In genomic region chr1:37890025-37890652, GRCm38 (mm10) we compare ENCODE assay signal across 8 mouse cellular contexts. TPM values are rescaled to one million over a fixed set of nuclear protein-coding genes. Genes with fewer than 3 reads are reported as not detected.
A peak's percentile ranks its signal among the peaks of the same experiment; 100 is the strongest.
DNase-seq lines count a peak whose midpoint lies in the region; ATAC-seq and TF ChIP-seq lines count a peak whose summit lies in the region.

Gene Mitd1 (minus strand): TSS chr1:37890411.
Gene Mrpl30 (plus strand): TSS chr1:37890477.

- no peak for TF ChIP-seq CTCF in CH12.LX (conservative IDR thresholded peaks at IDR 0.05 in 1 of 2, IDR thresholded peaks at IDR 0.05 in 1 of 2; ENCODE audit: low read depth in 2 of 2, low read length in 2 of 2)

- dilution Hi-C loops in CH12.LX (cut with MboI; ENCODE audit: extremely low pct_ligation_motif_present, extremely low pct_unique_long_range_greater_than_20kb, low sequenced_read_pairs) = no loop called here

- H3K9ac ChIP-seq in CH12.LX (ENCODE audit: insufficient read depth, low read depth) = peak within 1 kb of the TSS; percentile 80
- H3K9ac ChIP-seq in forebrain, embryonic 11.5 days (ENCODE audit: low read length) = peak within 1 kb of the TSS; percentile 72
- peak within 1 kb of the TSS; percentile 82 for H3K9ac ChIP-seq in heart, embryonic 16.5 days (ENCODE audit: low read length)
- peak within 1 kb of the TSS; percentile 72 for H3K9ac ChIP-seq in liver, embryonic 15.5 days
- peak within 1 kb of the TSS; percentile 66 for H3K9ac ChIP-seq in neural tube, embryonic 12.5 days

- DNase-seq in CH12.LX (ENCODE audit: extremely low read depth) = peak; percentile 93
- peak; percentile 92 for DNase-seq in c-Kit-positive CD71-positive TER-119-negative erythroid progenitor cells, embryonic 14.5 days (ENCODE audit: low read depth)
- peak; percentile 92 for DNase-seq in forebrain, embryonic 11.5 days (ENCODE audit: low spot score)
- DNase-seq in kidney, postnatal 36 days = peak; percentile 92 to 94
- peak; percentile 88 for DNase-seq in telencephalon, adult 2 months (ENCODE audit: low read depth, low spot score)

- peak; percentile 82 for TF ChIP-seq POLR2A in CH12.LX (IDR thresholded peaks at IDR 0.05; ENCODE audit: low read depth, low read length)

- H3K4me1 ChIP-seq in CH12.LX (ENCODE audit: control insufficient read depth in 1 of 2, insufficient read depth in 2 of 2) = peaks cover 8 to 37% of the 10 kb centered on the region in 2 experiments
- peaks cover 11% of the 10 kb centered on the region; the same call in 1 of the 2 replicates for H3K4me1 ChIP-seq in forebrain, embryonic 11.5 days (replicated peaks; ENCODE audit: control insufficient read depth, insufficient read depth, low read length)
- H3K4me1 ChIP-seq in heart, embryonic 16.5 days (ENCODE audit: control insufficient read depth, insufficient read depth, low read length) = peaks cover 12% of the 10 kb centered on the region
- peaks cover 54% of the 10 kb centered on the region for H3K4me1 ChIP-seq in liver, embryonic 15.5 days (replicated peaks)
- peaks cover 16% of the 10 kb centered on the region for H3K4me1 ChIP-seq in neural tube, embryonic 12.5 days

- WGBS in forebrain, embryonic 11.5 days = under 1% methylated on average over 41 of the region's 41 CpGs
- WGBS in heart, embryonic 16.5 days = under 1% methylated on average over 41 of the region's 41 CpGs
- under 1% methylated on average over 41 of the region's 41 CpGs for WGBS in liver, embryonic 15.5 days (ENCODE audit: insufficient replicate concordance)
- under 1% methylated on average over 41 of the region's 41 CpGs for WGBS in neural tube, embryonic 12.5 days

- in situ Hi-C loops in CH12.LX (cut with MboI; ENCODE audit: low pct_ligation_motif_present, low pct_unique_long_range_greater_than_20kb, low sequenced_read_pairs) = no loop called here

- no peaks in the 10 kb centered on the region for H3K27me3 ChIP-seq in CH12.LX (replicated peaks)
- no peaks in the 10 kb centered on the region for H3K27me3 ChIP-seq in forebrain, embryonic 11.5 days (ENCODE audit: control insufficient read depth, insufficient read depth, low read length)
- H3K27me3 ChIP-seq in heart, embryonic 16.5 days (ENCODE audit: control insufficient read depth, insufficient read depth, low read length) = no peaks in the 10 kb centered on the region
- no peaks in the 10 kb centered on the region for H3K27me3 ChIP-seq in liver, embryonic 15.5 days
- no peaks in the 10 kb centered on the region for H3K27me3 ChIP-seq in neural tube, embryonic 12.5 days (replicated peaks)

- TF ChIP-seq RAD21 in CH12.LX (IDR thresholded peaks at IDR 0.05; ENCODE audit: low read depth, low read length) = no peak

- H3K4me2 ChIP-seq in CH12.LX (ENCODE audit: insufficient read depth, low read depth, poor library complexity, severe bottlenecking) = peak within 1 kb of the TSS; percentile 95
- H3K4me2 ChIP-seq in forebrain, embryonic 11.5 days (ENCODE audit: low read depth, low read length, severe bottlenecking) = peak within 1 kb of the TSS; percentile 81
- H3K4me2 ChIP-seq in heart, embryonic 16.5 days (ENCODE audit: low read depth, low read length) = peak within 1 kb of the TSS; percentile 80
- H3K4me2 ChIP-seq in liver, embryonic 15.5 days = peak within 1 kb of the TSS; percentile 82
- peak within 1 kb of the TSS; percentile 74 for H3K4me2 ChIP-seq in neural tube, embryonic 12.5 days (replicated peaks)

- TF ChIP-seq EP300 in CH12.LX (IDR thresholded peaks at IDR 0.05; ENCODE audit: low read length) = peak; percentile 47

- H3K27ac ChIP-seq in CH12.LX (ENCODE audit: insufficient read depth, low read depth) = peak within 1 kb of the TSS; percentile 24
- H3K27ac ChIP-seq in forebrain, embryonic 11.5 days (ENCODE audit: low read depth, low read length) = no peak within 1 kb of the TSS
- H3K27ac ChIP-seq in heart, embryonic 16.5 days (ENCODE audit: low read length) = peak within 1 kb of the TSS; percentile 75
- peak within 1 kb of the TSS; percentile 87 for H3K27ac ChIP-seq in liver, embryonic 15.5 days (replicated peaks)
- no peak within 1 kb of the TSS for H3K27ac ChIP-seq in neural tube, embryonic 12.5 days

- peaks cover 16 to 48% of the 10 kb centered on the region in 2 experiments for H3K36me3 ChIP-seq in CH12.LX (replicated peaks in 1 of 2; ENCODE audit: control insufficient read depth in 1 of 2, insufficient read depth in 1 of 2, low read length in 1 of 2)
- H3K36me3 ChIP-seq in forebrain, embryonic 11.5 days (ENCODE audit: control insufficient read depth, insufficient read depth, low read length) = no peaks in the 10 kb centered on the region; the same call in 1 of the 2 replicates
- H3K36me3 ChIP-seq in heart, embryonic 16.5 days (ENCODE audit: control insufficient read depth, insufficient read depth) = peaks cover 12% of the 10 kb centered on the region
- H3K36me3 ChIP-seq in liver, embryonic 15.5 days (replicated peaks) = peaks cover 20% of the 10 kb centered on the region
- peaks cover 12% of the 10 kb centered on the region for H3K36me3 ChIP-seq in neural tube, embryonic 12.5 days

- no peaks in the 10 kb centered on the region for H3K9me3 ChIP-seq in CH12.LX (replicated peaks; ENCODE audit: low read length)
- no peaks in the 10 kb centered on the region for H3K9me3 ChIP-seq in forebrain, embryonic 11.5 days (ENCODE audit: control insufficient read depth, low read length)
- no peaks in the 10 kb centered on the region for H3K9me3 ChIP-seq in heart, embryonic 16.5 days (replicated peaks; ENCODE audit: control insufficient read depth, low read length)
- H3K9me3 ChIP-seq in liver, embryonic 15.5 days (replicated peaks) = no peaks in the 10 kb centered on the region
- no peaks in the 10 kb centered on the region for H3K9me3 ChIP-seq in neural tube, embryonic 12.5 days

- peak; percentile 91 for ATAC-seq in forebrain, embryonic 11.5 days (replicated peaks; ENCODE audit: low FRiP score)
- ATAC-seq in heart, embryonic 16.5 days (replicated peaks; ENCODE audit: extremely low read depth, insufficient read depth, low FRiP score) = peak; percentile 93
- ATAC-seq in liver, embryonic 15.5 days (ENCODE audit: insufficient read depth) = peak; percentile 87
- peak; percentile 87 for ATAC-seq in neural tube, embryonic 12.5 days (ENCODE audit: low FRiP score, low read depth)

- H3K4me3 ChIP-seq in CH12.LX (replicated peaks in 1 of 3; ENCODE audit: low read depth in 2 of 3, low read length in 2 of 3, poor library complexity in 1 of 3) = peak within 1 kb of the TSS; percentile 68 to 91 (median 78)
- H3K4me3 ChIP-seq in forebrain, embryonic 11.5 days (ENCODE audit: low read depth, low read length) = peak within 1 kb of the TSS; percentile 61
- peak within 1 kb of the TSS; percentile 84 for H3K4me3 ChIP-seq in heart, embryonic 16.5 days (ENCODE audit: low read length)
- peak within 1 kb of the TSS; percentile 85 for H3K4me3 ChIP-seq in liver, embryonic 15.5 days (replicated peaks)
- H3K4me3 ChIP-seq in neural tube, embryonic 12.5 days = peak within 1 kb of the TSS; percentile 69

- peaks cover 25% of the 10 kb centered on the region for H3K79me2 ChIP-seq in CH12.LX (replicated peaks; ENCODE audit: control insufficient read depth, extremely low read depth, insufficient read depth, poor library complexity, severe bottlenecking)

TF ChIP-seq in CH12.LX, 34 proteins besides CTCF, POLR2A, EP300 and RAD21 (continues in another document):
- TF ChIP-seq MAX (IDR thresholded peaks at IDR 0.05; ENCODE audit: low read length) = peak; percentile 64; the same call in 1 of the 2 replicates
- no peak for TF ChIP-seq CHD2 (IDR thresholded peaks at IDR 0.05; ENCODE audit: low read length)
- TF ChIP-seq ZMIZ1 (IDR thresholded peaks at IDR 0.05; ENCODE audit: low read depth, low read length) = no peak
- peak; percentile 96 for TF ChIP-seq MXI1 (IDR thresholded peaks at IDR 0.05; ENCODE audit: low read depth, low read length)
- no peak for TF ChIP-seq ZKSCAN1 (IDR thresholded peaks at IDR 0.05; ENCODE audit: borderline replicate concordance, low read depth, low read length)
- peak; percentile 98 for TF ChIP-seq SIN3A (IDR thresholded peaks at IDR 0.05; ENCODE audit: low read length)
- no peak for TF ChIP-seq JUND (conservative IDR thresholded peaks at IDR 0.05; ENCODE audit: low read depth, low read length)
- TF ChIP-seq ELF1 (IDR thresholded peaks at IDR 0.05; ENCODE audit: low read depth, low read length) = peak; percentile 90
- peak; percentile 90 for TF ChIP-seq BHLHE40 (IDR thresholded peaks at IDR 0.05; ENCODE audit: low read depth, low read length)
- TF ChIP-seq USF1 (IDR thresholded peaks at IDR 0.05; ENCODE audit: low read depth, low read length) = no peak
- 0 out of 2 replicates have a peak, but pooled peaks have one; percentile 55 for TF ChIP-seq CHD1 (IDR thresholded peaks at IDR 0.05; ENCODE audit: low read depth, low read length)
- TF ChIP-seq JUN (IDR thresholded peaks at IDR 0.05; ENCODE audit: insufficient read depth, low read depth, low read length) = no peak
- TF ChIP-seq RCOR1 (conservative IDR thresholded peaks at IDR 0.05; ENCODE audit: low read depth, low read length) = no peak
- peak; percentile 50; the same call in 1 of the 2 replicates for TF ChIP-seq E2F4 (IDR thresholded peaks at IDR 0.05; ENCODE audit: insufficient replicate concordance, low read depth, low read length)
- no peak for TF ChIP-seq USF2 (conservative IDR thresholded peaks at IDR 0.05; ENCODE audit: low read depth, low read length)
- TF ChIP-seq NELFE (IDR thresholded peaks at IDR 0.05; ENCODE audit: low read depth, low read length) = peak; percentile 75
- TF ChIP-seq GABPA (IDR thresholded peaks at IDR 0.05; ENCODE audit: insufficient replicate concordance, low read depth, low read length) = no peak; the same call in 1 of the 2 replicates

RNA-seq across cellular contexts. Expression of gene Mitd1, which starts in this region (rescaled TPM):
- total RNA-seq in CH12.LX (2012; rRNA removed) (13.3 and 15.9 TPM in 2 replicates), CH12.LX (2014; rRNA removed) (28.1 and 31.3 TPM in 2 replicates)
- 19.9 and 20.1 TPM in 2 replicates for polyA plus RNA-seq in CH12.LX (2012; ENCODE audit: insufficient read length, low read depth)
- 24.7 and 28.7 TPM in 2 replicates for polyA plus RNA-seq in forebrain, embryonic 11.5 days (2014; fragmentation: Nextera tagmentation; extraction: Ambion mirVana)
- 11.1 and 13.5 TPM in 2 replicates for polyA plus RNA-seq in heart, embryonic 16.5 days (2015; fragmentation: Nextera tagmentation; extraction: Ambion mirVana)
- 9.7 and 12.6 TPM in 2 replicates for polyA plus RNA-seq in liver, embryonic 15.5 days (2015; fragmentation: Nextera tagmentation; extraction: Ambion mirVana)
- polyA plus RNA-seq in neural tube, embryonic 12.5 days (2016; fragmentation: Nextera tagmentation; extraction: Ambion mirVana) = 18.4 and 20.3 TPM in 2 replicates

RNA-seq across cellular contexts. Expression of gene Mrpl30, which starts in this region (rescaled TPM):
- total RNA-seq in CH12.LX (2012; rRNA removed) (107 and 134 TPM in 2 replicates), CH12.LX (2014; rRNA removed) (242 and 267 TPM in 2 replicates)
- polyA plus RNA-seq in CH12.LX (2012; ENCODE audit: insufficient read length, low read depth) = 118 and 141 TPM in 2 replicates
- polyA plus RNA-seq in forebrain, embryonic 11.5 days (2014; fragmentation: Nextera tagmentation; extraction: Ambion mirVana) = 210 and 234 TPM in 2 replicates
- polyA plus RNA-seq in heart, embryonic 16.5 days (2015; fragmentation: Nextera tagmentation; extraction: Ambion mirVana) = 294 TPM in 2 replicates
- polyA plus RNA-seq in liver, embryonic 15.5 days (2015; fragmentation: Nextera tagmentation; extraction: Ambion mirVana) = 117 and 139 TPM in 2 replicates
- polyA plus RNA-seq in neural tube, embryonic 12.5 days (2016; fragmentation: Nextera tagmentation; extraction: Ambion mirVana) = 217 and 221 TPM in 2 replicates

Comparison
In these comparisons a context has a peak if more than half of its experiments do, and no peak if none do; other contexts are left out.
1. H3K27ac ChIP-seq: peak in CH12.LX (single experiment), heart, embryonic 16.5 days (single experiment) and liver, embryonic 15.5 days (single experiment); none in forebrain, embryonic 11.5 days (single experiment) and neural tube, embryonic 12.5 days (single experiment).
2. Peak in every context shown above with its lines, with median percentiles within 50 percentile points of each other: DNase-seq, H3K4me2 ChIP-seq, H3K4me3 ChIP-seq, H3K9ac ChIP-seq and ATAC-seq.